Mouse (Mus musculus): ENCODE measurements around the gene Clstn3. TPM values are rescaled to one million over a fixed set of nuclear protein-coding genes. Genes with fewer than 3 reads are reported as not detected.
"Not testable (repeated sequence)": the region's sequence is repeated elsewhere in the genome, so short reads cannot be mapped to it uniquely, and the experiment has no call there.

The Clstn3 gene
- 0.87 TPM in 2 replicates for polyA plus RNA-seq (2015; fragmentation: Nextera tagmentation; extraction: Ambion mirVana)

- WGBS: 6% methylated on average over 27 of the region's 27 CpGs
- Histone ChIP-seq H3K4me3 (ENCODE audit: low read length) (peak within 1 kb of the TSS; percentile 53), H3K9me3 (replicated peaks; ENCODE audit: control insufficient read depth, low read length) (no peaks in the 10 kb centered on the region), H3K9ac (ENCODE audit: low read length) (peak within 1 kb of the TSS; percentile 55), H3K27ac (ENCODE audit: low read length) (no peak within 1 kb of the TSS), H3K4me2 (ENCODE audit: low read depth, low read length) (peak within 1 kb of the TSS; percentile 90), H3K36me3 (ENCODE audit: control insufficient read depth, insufficient read depth) (no peaks in the 10 kb centered on the region), H3K27me3 (ENCODE audit: control insufficient read depth, insufficient read depth, low read length) (peaks cover 6% of the 10 kb centered on the region), H3K4me1 (ENCODE audit: control insufficient read depth, insufficient read depth, low read length) (peaks cover 9% of the 10 kb centered on the region)
- peak; percentile 81 for ATAC-seq (replicated peaks; ENCODE audit: extremely low read depth, insufficient read depth, low FRiP score)
Observed at GRCm38 (mm10) chr6:124464305-124465271, at the start of gene Clstn3. Gene Clstn3, minus strand, starts transcription at chr6:124464794.

- Histone ChIP-seq H3K4me3 (ENCODE audit: low read length) (peak within 1 kb of the TSS; percentile 38), H3K4me1 (ENCODE audit: control insufficient read depth, insufficient read depth, low read length) (no peaks in the 10 kb centered on the region), H3K9me3 (replicated peaks; ENCODE audit: control insufficient read depth, low read length) (no peaks in the 10 kb centered on the region), H3K27ac (ENCODE audit: low read length) (no peak within 1 kb of the TSS), H3K27me3 (ENCODE audit: control insufficient read depth, insufficient read depth, low read length) (no peaks in the 10 kb centered on the region), H3K36me3 (ENCODE audit: control insufficient read depth, insufficient read depth) (no peaks in the 10 kb centered on the region), H3K9ac (ENCODE audit: low read length) (peak within 1 kb of the TSS; percentile 43), H3K4me2 (ENCODE audit: low read depth, low read length) (peak within 1 kb of the TSS; percentile 58)
- no peak for ATAC-seq (replicated peaks; ENCODE audit: extremely low read depth, insufficient read depth, low FRiP score)
- 6% methylated on average over 6 of the region's 6 CpGs for WGBS
Observed at GRCm38 (mm10) chr6:124512355-124512836, 47.8 kb upstream of the Clstn3 start, which contains the start of gene C1ra. Gene C1ra, plus strand, starts transcription at chr6:124512405.

GRCm38 (mm10) chr6:124511936-124512335 is 47.3 kb upstream of the Clstn3 start:
- H3K36me3 ChIP-seq (ENCODE audit: control insufficient read depth, insufficient read depth): no peaks in the 10 kb centered on the region
- no peaks in the 10 kb centered on the region for H3K4me1 ChIP-seq (ENCODE audit: control insufficient read depth, insufficient read depth, low read length)
- ATAC-seq (replicated peaks; ENCODE audit: extremely low read depth, insufficient read depth, low FRiP score): no peak
- H3K9me3 ChIP-seq (replicated peaks; ENCODE audit: control insufficient read depth, low read length): no peaks in the 10 kb centered on the region
- H3K27ac ChIP-seq (ENCODE audit: low read length): no peak overlapping the region
- H3K9ac ChIP-seq (ENCODE audit: low read length): no peak overlapping the region
- no peak overlapping the region for H3K4me2 ChIP-seq (ENCODE audit: low read depth, low read length)
- no peaks in the 10 kb centered on the region for H3K27me3 ChIP-seq (ENCODE audit: control insufficient read depth, insufficient read depth, low read length)
- no peak overlapping the region for H3K4me3 ChIP-seq (ENCODE audit: low read length)
- 53% methylated on average over 6 of the region's 6 CpGs for WGBS

GRCm38 (mm10) chr6:124509192-124509591 is 44.6 kb upstream of the Clstn3 start:
- not testable (repeated sequence) for H3K4me3 ChIP-seq (ENCODE audit: low read length); H3K9ac ChIP-seq (ENCODE audit: low read length); H3K36me3 ChIP-seq (ENCODE audit: control insufficient read depth, insufficient read depth); ATAC-seq (replicated peaks; ENCODE audit: extremely low read depth, insufficient read depth, low FRiP score); H3K27ac ChIP-seq (ENCODE audit: low read length); H3K9me3 ChIP-seq (replicated peaks; ENCODE audit: control insufficient read depth, low read length); H3K4me1 ChIP-seq (ENCODE audit: control insufficient read depth, insufficient read depth, low read length); H3K27me3 ChIP-seq (ENCODE audit: control insufficient read depth, insufficient read depth, low read length); H3K4me2 ChIP-seq (ENCODE audit: low read depth, low read length)
- WGBS: 86% methylated on average over 5 of the region's 5 CpGs

- Histone ChIP-seq H3K9me3 (replicated peaks; ENCODE audit: control insufficient read depth, low read length) (no peaks in the 10 kb centered on the region), H3K36me3 (ENCODE audit: control insufficient read depth, insufficient read depth) (no peaks in the 10 kb centered on the region), H3K27me3 (ENCODE audit: control insufficient read depth, insufficient read depth, low read length) (no peaks in the 10 kb centered on the region), H3K4me2 (ENCODE audit: low read depth, low read length) (no peak overlapping the region), H3K4me1 (ENCODE audit: control insufficient read depth, insufficient read depth, low read length) (no peaks in the 10 kb centered on the region), H3K27ac (ENCODE audit: low read length) (no peak overlapping the region), H3K4me3 (ENCODE audit: low read length) (no peak overlapping the region), H3K9ac (ENCODE audit: low read length) (no peak overlapping the region)
- WGBS: 66% methylated on average over 10 of the region's 10 CpGs
- ATAC-seq (replicated peaks; ENCODE audit: extremely low read depth, insufficient read depth, low FRiP score): no peak
Observed at GRCm38 (mm10) chr6:124508292-124508691, 43.7 kb upstream of the Clstn3 start.

- 74% methylated on average over 6 of the region's 6 CpGs for WGBS
- Histone ChIP-seq H3K4me2 (ENCODE audit: low read depth, low read length) (no peak overlapping the region), H3K36me3 (ENCODE audit: control insufficient read depth, insufficient read depth) (no peaks in the 10 kb centered on the region), H3K9ac (ENCODE audit: low read length) (no peak overlapping the region), H3K4me3 (ENCODE audit: low read length) (no peak overlapping the region), H3K27ac (ENCODE audit: low read length) (no peak overlapping the region), H3K27me3 (ENCODE audit: control insufficient read depth, insufficient read depth, low read length) (no peaks in the 10 kb centered on the region), H3K4me1 (ENCODE audit: control insufficient read depth, insufficient read depth, low read length) (no peaks in the 10 kb centered on the region), H3K9me3 (replicated peaks; ENCODE audit: control insufficient read depth, low read length) (no peaks in the 10 kb centered on the region)
- no peak for ATAC-seq (replicated peaks; ENCODE audit: extremely low read depth, insufficient read depth, low FRiP score)
Observed at GRCm38 (mm10) chr6:124506991-124507390, 42.4 kb upstream of the Clstn3 start.

- Histone ChIP-seq H3K27me3 (ENCODE audit: control insufficient read depth, insufficient read depth, low read length) (no peaks in the 10 kb centered on the region), H3K9ac (ENCODE audit: low read length) (no peak overlapping the region), H3K4me1 (ENCODE audit: control insufficient read depth, insufficient read depth, low read length) (no peaks in the 10 kb centered on the region), H3K36me3 (ENCODE audit: control insufficient read depth, insufficient read depth) (no peaks in the 10 kb centered on the region), H3K4me2 (ENCODE audit: low read depth, low read length) (no peak overlapping the region), H3K9me3 (replicated peaks; ENCODE audit: control insufficient read depth, low read length) (no peaks in the 10 kb centered on the region), H3K27ac (ENCODE audit: low read length) (no peak overlapping the region), H3K4me3 (ENCODE audit: low read length) (no peak overlapping the region)
- 67% methylated on average over 4 of the region's 4 CpGs for WGBS
- no peak for ATAC-seq (replicated peaks; ENCODE audit: extremely low read depth, insufficient read depth, low FRiP score)
Observed at GRCm38 (mm10) chr6:124505028-124505427, 40.4 kb upstream of the Clstn3 start.

GRCm38 (mm10) chr6:124502021-124502420 is 37.4 kb upstream of the Clstn3 start:
- H3K27me3 ChIP-seq (ENCODE audit: control insufficient read depth, insufficient read depth, low read length): no peaks in the 10 kb centered on the region
- H3K27ac ChIP-seq (ENCODE audit: low read length): no peak overlapping the region
- no peak overlapping the region for H3K9ac ChIP-seq (ENCODE audit: low read length)
- H3K4me2 ChIP-seq (ENCODE audit: low read depth, low read length): no peak overlapping the region
- WGBS: 70% methylated on average over 5 of the region's 5 CpGs
- no peak for ATAC-seq (replicated peaks; ENCODE audit: extremely low read depth, insufficient read depth, low FRiP score)
- H3K36me3 ChIP-seq (ENCODE audit: control insufficient read depth, insufficient read depth): no peaks in the 10 kb centered on the region
- H3K4me3 ChIP-seq (ENCODE audit: low read length): no peak overlapping the region
- H3K4me1 ChIP-seq (ENCODE audit: control insufficient read depth, insufficient read depth, low read length): no peaks in the 10 kb centered on the region
- H3K9me3 ChIP-seq (replicated peaks; ENCODE audit: control insufficient read depth, low read length): no peaks in the 10 kb centered on the region

GRCm38 (mm10) chr6:124501473-124501872 is 36.9 kb upstream of the Clstn3 start:
- no peak for ATAC-seq (replicated peaks; ENCODE audit: extremely low read depth, insufficient read depth, low FRiP score)
- Histone ChIP-seq H3K9me3 (replicated peaks; ENCODE audit: control insufficient read depth, low read length) (no peaks in the 10 kb centered on the region), H3K36me3 (ENCODE audit: control insufficient read depth, insufficient read depth) (no peaks in the 10 kb centered on the region), H3K4me1 (ENCODE audit: control insufficient read depth, insufficient read depth, low read length) (no peaks in the 10 kb centered on the region), H3K4me3 (ENCODE audit: low read length) (no peak overlapping the region), H3K27me3 (ENCODE audit: control insufficient read depth, insufficient read depth, low read length) (no peaks in the 10 kb centered on the region), H3K27ac (ENCODE audit: low read length) (no peak overlapping the region), H3K9ac (ENCODE audit: low read length) (no peak overlapping the region), H3K4me2 (ENCODE audit: low read depth, low read length) (no peak overlapping the region)
- WGBS: 72% methylated on average over 4 of the region's 4 CpGs
